Mouse (Mus musculus) stomach, postnatal 0 days (tissue): ENCODE results near the gene Dnal1.

Experiments
- CTCF ChIP-seq: IDR thresholded peaks from 2 replicates; pipeline ENCODE4 v1.5.1; 2016; ENCODE audit warnings: antibody characterized with exemption, low read depth, mild to moderate bottlenecking, moderate library complexity
- EP300 ChIP-seq: optimal IDR thresholded peaks from 2 replicates; pipeline ENCODE3; 2016; ENCODE audit warnings: antibody characterized with exemption

DNA sequence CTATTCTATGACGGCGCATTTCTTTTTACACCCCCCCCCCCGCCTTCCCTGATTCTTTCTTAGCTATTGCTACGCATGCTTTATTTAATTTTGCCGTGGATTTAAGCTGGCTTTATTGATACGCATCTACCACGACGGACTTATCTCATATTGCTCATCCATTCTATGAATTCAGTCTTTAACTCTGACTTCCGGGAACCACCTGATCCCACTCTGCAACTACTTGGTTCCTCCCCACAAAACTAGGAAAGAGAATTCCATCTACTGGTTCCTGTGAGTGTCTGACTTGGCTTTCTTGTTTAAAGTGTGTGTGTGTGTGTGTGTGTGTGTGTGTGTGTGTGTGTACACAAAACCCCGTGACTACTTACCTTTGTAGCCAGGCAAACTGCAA lies 34.5 kb downstream of the Dnal1 start:
- no peak for TF ChIP-seq CTCF
- TF ChIP-seq EP300: no peak
